Mouse (Mus musculus): ENCODE data around the gene Egr4. TPM values are rescaled to one million over a fixed set of nuclear protein-coding genes. Genes with fewer than 3 reads are reported as not detected.

The Egr4 gene
- polyA plus RNA-seq, 1 experiment from 2014 or later: not detected

GRCm38 (mm10) chr6:85472542-85472941, 40.8 kb downstream of the Egr4 start:
- Histone ChIP-seq H3K36me3 (ENCODE audit: control insufficient read depth, insufficient read depth, low read length) (peaks cover 16% of the 10 kb centered on the region), H3K9ac (replicated peaks; ENCODE audit: low read depth, low read length) (no peak overlapping the region), H3K4me1 (ENCODE audit: control insufficient read depth, insufficient read depth, low read length) (no peaks in the 10 kb centered on the region), H3K9me3 (ENCODE audit: control insufficient read depth, low read depth, low read length) (no peaks in the 10 kb centered on the region), H3K4me3 (ENCODE audit: low read depth, low read length) (no peak overlapping the region), H3K27ac (ENCODE audit: low read length) (no peak overlapping the region), H3K27me3 (ENCODE audit: control insufficient read depth, insufficient read depth, low read length) (no peaks in the 10 kb centered on the region), H3K4me2 (replicated peaks; ENCODE audit: low read depth, low read length) (no peak overlapping the region)
- WGBS: 50% methylated on average over 5 of the region's 5 CpGs
- ATAC-seq (ENCODE audit: insufficient number of reproducible peaks, insufficient read depth, low FRiP score, low read depth): no peak

GRCm38 (mm10) chr6:85471962-85472361, 41.4 kb downstream of the Egr4 start:
- Histone ChIP-seq H3K4me1 (ENCODE audit: control insufficient read depth, insufficient read depth, low read length) (no peaks in the 10 kb centered on the region), H3K4me2 (replicated peaks; ENCODE audit: low read depth, low read length) (no peak overlapping the region), H3K27ac (ENCODE audit: low read length) (no peak overlapping the region), H3K27me3 (ENCODE audit: control insufficient read depth, insufficient read depth, low read length) (no peaks in the 10 kb centered on the region), H3K9ac (replicated peaks; ENCODE audit: low read depth, low read length) (no peak overlapping the region), H3K4me3 (ENCODE audit: low read depth, low read length) (no peak overlapping the region), H3K36me3 (ENCODE audit: control insufficient read depth, insufficient read depth, low read length) (peaks cover 22% of the 10 kb centered on the region), H3K9me3 (ENCODE audit: control insufficient read depth, low read depth, low read length) (no peaks in the 10 kb centered on the region)
- WGBS: 58% methylated on average over 8 of the region's 8 CpGs
- ATAC-seq (ENCODE audit: insufficient number of reproducible peaks, insufficient read depth, low FRiP score, low read depth): no peak; the same call in 1 of the 2 replicates

- Histone ChIP-seq H3K4me3 (ENCODE audit: low read depth, low read length) (no peak overlapping the region), H3K4me2 (replicated peaks; ENCODE audit: low read depth, low read length) (no peak overlapping the region), H3K4me1 (ENCODE audit: control insufficient read depth, insufficient read depth, low read length) (no peaks in the 10 kb centered on the region), H3K27me3 (ENCODE audit: control insufficient read depth, insufficient read depth, low read length) (no peaks in the 10 kb centered on the region), H3K27ac (ENCODE audit: low read length) (no peak overlapping the region), H3K9ac (replicated peaks; ENCODE audit: low read depth, low read length) (no peak overlapping the region), H3K9me3 (ENCODE audit: control insufficient read depth, low read depth, low read length) (no peaks in the 10 kb centered on the region), H3K36me3 (ENCODE audit: control insufficient read depth, insufficient read depth, low read length) (peaks cover 42% of the 10 kb centered on the region)
- no peak for ATAC-seq (ENCODE audit: insufficient number of reproducible peaks, insufficient read depth, low FRiP score, low read depth)
- 75% methylated on average over 5 of the region's 5 CpGs for WGBS
Observed at GRCm38 (mm10) chr6:85469660-85470430, 43.5 kb downstream of the Egr4 start.

GRCm38 (mm10) chr6:85465381-85465780, 48.0 kb downstream of the Egr4 start:
- H3K36me3 ChIP-seq (ENCODE audit: control insufficient read depth, insufficient read depth, low read length): peaks cover 85% of the 10 kb centered on the region
- no peaks in the 10 kb centered on the region for H3K27me3 ChIP-seq (ENCODE audit: control insufficient read depth, insufficient read depth, low read length)
- no peak for ATAC-seq (ENCODE audit: insufficient number of reproducible peaks, insufficient read depth, low FRiP score, low read depth)
- no peak overlapping the region for H3K9ac ChIP-seq (replicated peaks; ENCODE audit: low read depth, low read length)
- H3K9me3 ChIP-seq (ENCODE audit: control insufficient read depth, low read depth, low read length): no peaks in the 10 kb centered on the region
- H3K4me1 ChIP-seq (ENCODE audit: control insufficient read depth, insufficient read depth, low read length): no peaks in the 10 kb centered on the region
- H3K4me2 ChIP-seq (replicated peaks; ENCODE audit: low read depth, low read length): no peak overlapping the region
- no peak overlapping the region for H3K4me3 ChIP-seq (ENCODE audit: low read depth, low read length)
- H3K27ac ChIP-seq (ENCODE audit: low read length): no peak overlapping the region

Other genes with a start within 250 kb of the Egr4 start
- 13.0 and 14.0 TPM in 2 replicates for gene Sfxn5, start 180.2 kb downstream of the Egr4 start, polyA plus RNA-seq (2014; fragmentation: Nextera tagmentation; extraction: Ambion mirVana)
- 8.1 and 8.3 TPM in 2 replicates for gene Rab11fip5, start 139.0 kb downstream of the Egr4 start, polyA plus RNA-seq (2014; fragmentation: Nextera tagmentation; extraction: Ambion mirVana)
- gene Noto, start 89.7 kb downstream of the Egr4 start, polyA plus RNA-seq (2014; fragmentation: Nextera tagmentation; extraction: Ambion mirVana): not detected in 2 replicates
- gene Smyd5, start 81.6 kb downstream of the Egr4 start, polyA plus RNA-seq (2014; fragmentation: Nextera tagmentation; extraction: Ambion mirVana): 43.6 and 45.8 TPM in 2 replicates
- gene Cct7, start 62.1 kb downstream of the Egr4 start, polyA plus RNA-seq (2014; fragmentation: Nextera tagmentation; extraction: Ambion mirVana): 433 and 457 TPM in 2 replicates
- 23.9 and 25.2 TPM in 2 replicates for gene Pradc1, start 61.6 kb downstream of the Egr4 start, polyA plus RNA-seq (2014; fragmentation: Nextera tagmentation; extraction: Ambion mirVana)
- 0.36 and 0.42 TPM in 2 replicates for gene Fbxo41, start 10.6 kb downstream of the Egr4 start, polyA plus RNA-seq (2014; fragmentation: Nextera tagmentation; extraction: Ambion mirVana)
- 8.8 and 8.9 TPM in 2 replicates for gene Alms1, start 73.9 kb upstream of the Egr4 start, polyA plus RNA-seq (2014; fragmentation: Nextera tagmentation; extraction: Ambion mirVana)
- not detected in 2 replicates for gene Nat8f7, start 199.6 kb upstream of the Egr4 start, polyA plus RNA-seq (2014; fragmentation: Nextera tagmentation; extraction: Ambion mirVana)

Measured in stomach, embryonic 14.5 days (tissue).